Mouse (Mus musculus) left cerebral cortex, adult 18-20 months (tissue): ENCODE measurements around the gene Coa3. TPM values are rescaled to one million over a fixed set of nuclear protein-coding genes. Genes with fewer than 3 reads are reported as not detected.

Source experiments
- DNase-seq, 2 experiments: peaks; one replicate each; pipeline ENCODE4 v3.0.0; 2021 to 2022; ENCODE audit warnings: low spot score in 2 of 2, mixed read lengths in 1 of 2
- total RNA-seq, 2 experiments: library from RNA; stranded (reverse); gene quantifications; 2 replicates each; pipeline ENCODE4 v1.2.3; 2021

Coa3 gene
- total RNA-seq, 2 experiments from 2014 or later = 103 to 112 TPM

- no peak for DNase-seq
Measured at GRCm38 (mm10) chr11:101283805-101284204, 4.9 kb upstream of the Coa3 start.

GRCm38 (mm10) chr11:101282896-101283295 is 4.0 kb upstream of the Coa3 start:
- DNase-seq = no peak

- no peak for DNase-seq
Measured at GRCm38 (mm10) chr11:101280837-101281236, 1.9 kb upstream of the Coa3 start.

GRCm38 (mm10) chr11:101279193-101279569 is 267 bp upstream of the Coa3 start:
- DNase-seq = no peak

GRCm38 (mm10) chr11:101277381-101278222 is 1.3 kb downstream of the Coa3 start:
- DNase-seq = peak; percentile 33 to 50

GRCm38 (mm10) chr11:101276319-101277070 is 2.4 kb downstream of the Coa3 start:
- DNase-seq = no peak

GRCm38 (mm10) chr11:101275309-101275708 is 3.6 kb downstream of the Coa3 start:
- no peak for DNase-seq

- DNase-seq = no peak
Measured at GRCm38 (mm10) chr11:101272446-101272845, 6.5 kb downstream of the Coa3 start.

GRCm38 (mm10) chr11:101269577-101270116 is 9.3 kb downstream of the Coa3 start:
- DNase-seq = no peak

- DNase-seq = no peak
Measured at GRCm38 (mm10) chr11:101265906-101266305, 13.0 kb downstream of the Coa3 start.

GRCm38 (mm10) chr11:101264954-101265471 is 13.9 kb downstream of the Coa3 start:
- DNase-seq = no peak

GRCm38 (mm10) chr11:101263989-101264280 is 15.0 kb downstream of the Coa3 start:
- no peak for DNase-seq

GRCm38 (mm10) chr11:101263138-101263988 is 15.6 kb downstream of the Coa3 start:
- DNase-seq = no peak

GRCm38 (mm10) chr11:101262272-101262967 is 16.5 kb downstream of the Coa3 start:
- DNase-seq = no peak

GRCm38 (mm10) chr11:101260826-101261380 is 18.0 kb downstream of the Coa3 start:
- no peak for DNase-seq

GRCm38 (mm10) chr11:101259948-101260825 is 18.7 kb downstream of the Coa3 start, which contains the start of gene Wnk4:
Gene Wnk4 (plus strand): TSS chr11:101260567.
- DNase-seq = no peak

- peak; percentile 61 to 78 for DNase-seq
Measured at GRCm38 (mm10) chr11:101259261-101259712, 19.6 kb downstream of the Coa3 start.

- no peak for DNase-seq
Measured at GRCm38 (mm10) chr11:101255826-101256775, 22.8 kb downstream of the Coa3 start.
